Comparison of ENCODE assay signal across 23 mouse cellular contexts in the genomic region with DNA sequence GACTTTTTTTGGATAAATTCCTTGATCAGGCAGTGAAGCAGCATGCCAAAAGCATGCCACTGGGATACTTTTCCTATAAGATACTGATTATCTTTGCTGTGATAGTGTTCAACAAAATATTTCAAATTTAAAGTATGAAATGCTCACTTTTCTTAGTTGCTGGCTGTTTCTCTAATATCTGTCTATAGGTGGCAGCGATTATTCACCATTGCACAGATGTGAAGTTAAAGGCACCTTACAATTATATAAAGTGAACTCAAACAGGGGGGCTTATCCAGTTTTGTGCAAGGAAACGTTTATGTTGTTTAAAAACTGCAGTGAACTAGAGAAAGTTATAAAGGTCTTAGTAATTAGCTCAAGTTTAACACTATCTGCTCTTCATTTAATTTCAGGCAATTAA.
A peak's percentile ranks its signal among the peaks of the same experiment; 100 is the strongest.
DNase-seq lines count a peak whose midpoint lies in the region; ATAC-seq and TF ChIP-seq lines count a peak whose summit lies in the region.
"Had no signal": no experiment of that assay in that cellular context is flagged by ENCODE, and none has a peak within 500 bp of the region (broad histone marks: within the 10 kb centered on the region; RNA-seq: fewer than 3 reads in every experiment).

No protein-coding gene starts in this region.

- TF ChIP-seq POLR2A in limb, embryonic 14.5 days (IDR thresholded peaks at IDR 0.05; ENCODE audit: borderline replicate concordance, extremely low read depth, insufficient read depth, insufficient read length): no peak

- 57% methylated on average over 2 of the region's 2 CpGs for WGBS in hindbrain, embryonic 14.5 days
- WGBS in hindbrain, embryonic 12.5 days: 57% methylated on average over 2 of the region's 2 CpGs
- 44% methylated on average over 2 of the region's 2 CpGs for WGBS in limb, embryonic 14.5 days
- WGBS in limb, embryonic 10.5 days: 68% methylated on average over 2 of the region's 2 CpGs

- no peaks in the 10 kb centered on the region for H3K9me3 ChIP-seq in hindbrain, embryonic 14.5 days (ENCODE audit: control insufficient read depth, low read length)
- no peaks in the 10 kb centered on the region for H3K9me3 ChIP-seq in hindbrain, embryonic 12.5 days (replicated peaks)
- H3K9me3 ChIP-seq in limb, embryonic 14.5 days (ENCODE audit: control insufficient read depth, low read length): no peaks in the 10 kb centered on the region
- no peaks in the 10 kb centered on the region for H3K9me3 ChIP-seq in limb, embryonic 10.5 days (replicated peaks)
- H3K9me3 ChIP-seq: embryonic facial prominence, embryonic 12.5 days; forebrain, embryonic 15.5 days; hindbrain, embryonic 15.5 days; limb, embryonic 13.5 days; liver, embryonic 13.5 days; megakaryocyte, embryonic 14.5 days had no signal

- no peaks in the 10 kb centered on the region for H3K4me1 ChIP-seq in hindbrain, embryonic 14.5 days (replicated peaks; ENCODE audit: control insufficient read depth, insufficient read depth, low read length)
- H3K4me1 ChIP-seq in hindbrain, embryonic 12.5 days: no peaks in the 10 kb centered on the region
- H3K4me1 ChIP-seq in limb, embryonic 14.5 days (ENCODE audit: control insufficient read depth, insufficient read depth, low read length): no peaks in the 10 kb centered on the region
- no peaks in the 10 kb centered on the region for H3K4me1 ChIP-seq in limb, embryonic 10.5 days
- H3K4me1 ChIP-seq: embryonic facial prominence, embryonic 12.5 days; forebrain, embryonic 15.5 days; hindbrain, embryonic 15.5 days; limb, embryonic 13.5 days; liver, embryonic 13.5 days; megakaryocyte, embryonic 14.5 days had no signal

- no peak for ATAC-seq in hindbrain, embryonic 14.5 days (ENCODE audit: low FRiP score)
- no peak for ATAC-seq in hindbrain, embryonic 12.5 days (ENCODE audit: low FRiP score)
- ATAC-seq in limb, embryonic 14.5 days (ENCODE audit: low FRiP score, low read depth): no peak
- ATAC-seq: forebrain, embryonic 15.5 days; intestine, embryonic 16.5 days; midbrain, embryonic 16.5 days had no signal

- DNase-seq in hindbrain, embryonic 14.5 days (ENCODE audit: low spot score): peak; percentile 65
- peak; percentile 19 for DNase-seq in limb, embryonic 14.5 days (ENCODE audit: low spot score)
- DNase-seq in limb, embryonic 10.5 days (ENCODE audit: low spot score): no peak
- DNase-seq in embryo, embryonic 10.5 days (ENCODE audit: low spot score): peak; percentile 28
- peak; percentile 15 for DNase-seq in retina, embryonic 14.5 days (ENCODE audit: low spot score)
- DNase-seq in heart, adult 9 months (ENCODE audit: low spot score in 2 of 2): no peak
- DNase-seq: adrenal gland, adult 2 months; cerebellum, adult 18-20 months; cerebellum, postnatal 25 days; gastrocnemius, postnatal 25 days; heart, adult 2 months; liver, embryonic 13.5 days; lung, adult 2 months; lung, postnatal 36 days had no signal

- H3K4me2 ChIP-seq in hindbrain, embryonic 14.5 days (replicated peaks): no peak overlapping the region
- no peak overlapping the region for H3K4me2 ChIP-seq in hindbrain, embryonic 12.5 days (replicated peaks)
- no peak overlapping the region for H3K4me2 ChIP-seq in limb, embryonic 14.5 days (replicated peaks; ENCODE audit: low read depth, low read length, severe bottlenecking)
- H3K4me2 ChIP-seq: embryonic facial prominence, embryonic 12.5 days; forebrain, embryonic 15.5 days; hindbrain, embryonic 15.5 days; limb, embryonic 13.5 days; liver, embryonic 13.5 days had no signal

- H3K9ac ChIP-seq in hindbrain, embryonic 14.5 days: no peak overlapping the region
- H3K9ac ChIP-seq in hindbrain, embryonic 12.5 days: no peak overlapping the region
- no peak overlapping the region for H3K9ac ChIP-seq in limb, embryonic 14.5 days (ENCODE audit: low read depth, low read length, severe bottlenecking)
- H3K9ac ChIP-seq: embryonic facial prominence, embryonic 12.5 days; forebrain, embryonic 15.5 days; hindbrain, embryonic 15.5 days; limb, embryonic 13.5 days; liver, embryonic 13.5 days had no signal

- H3K4me3 ChIP-seq in hindbrain, embryonic 14.5 days (replicated peaks; ENCODE audit: low read length): no peak overlapping the region
- H3K4me3 ChIP-seq in hindbrain, embryonic 12.5 days: no peak overlapping the region
- no peak overlapping the region for H3K4me3 ChIP-seq in limb, embryonic 14.5 days (replicated peaks; ENCODE audit: low read length)
- H3K4me3 ChIP-seq in limb, embryonic 10.5 days: no peak overlapping the region
- H3K4me3 ChIP-seq: embryonic facial prominence, embryonic 12.5 days; erythroblast, embryonic 14.5 days; forebrain, embryonic 15.5 days; heart, adult 2 months; hindbrain, embryonic 15.5 days; limb, embryonic 13.5 days; liver, embryonic 13.5 days; megakaryocyte, embryonic 14.5 days had no signal

- no peaks in the 10 kb centered on the region for H3K27me3 ChIP-seq in hindbrain, embryonic 14.5 days (ENCODE audit: control insufficient read depth, insufficient read depth, low read length)
- H3K27me3 ChIP-seq in hindbrain, embryonic 12.5 days: no peaks in the 10 kb centered on the region
- no peaks in the 10 kb centered on the region for H3K27me3 ChIP-seq in limb, embryonic 14.5 days (ENCODE audit: control insufficient read depth, insufficient read depth, low read length)
- no peaks in the 10 kb centered on the region for H3K27me3 ChIP-seq in limb, embryonic 10.5 days (ENCODE audit: low read depth, poor library complexity, severe bottlenecking)
- H3K27me3 ChIP-seq: embryonic facial prominence, embryonic 12.5 days; forebrain, embryonic 15.5 days; hindbrain, embryonic 15.5 days; limb, embryonic 13.5 days; liver, embryonic 13.5 days; megakaryocyte, embryonic 14.5 days had no signal

- H3K36me3 ChIP-seq in hindbrain, embryonic 14.5 days (replicated peaks; ENCODE audit: control insufficient read depth, insufficient read depth): no peaks in the 10 kb centered on the region
- no peaks in the 10 kb centered on the region for H3K36me3 ChIP-seq in hindbrain, embryonic 12.5 days
- H3K36me3 ChIP-seq in limb, embryonic 14.5 days (ENCODE audit: control insufficient read depth, insufficient read depth, low read length): no peaks in the 10 kb centered on the region
- no peaks in the 10 kb centered on the region for H3K36me3 ChIP-seq in limb, embryonic 10.5 days
- H3K36me3 ChIP-seq: embryonic facial prominence, embryonic 12.5 days; forebrain, embryonic 15.5 days; hindbrain, embryonic 15.5 days; limb, embryonic 13.5 days; liver, embryonic 13.5 days had no signal

- H3K27ac ChIP-seq in hindbrain, embryonic 14.5 days: no peak overlapping the region
- H3K27ac ChIP-seq in hindbrain, embryonic 12.5 days: no peak overlapping the region
- H3K27ac ChIP-seq in limb, embryonic 14.5 days (replicated peaks; ENCODE audit: low read depth, low read length): no peak overlapping the region
- no peak overlapping the region for H3K27ac ChIP-seq in limb, embryonic 10.5 days
- H3K27ac ChIP-seq: embryonic facial prominence, embryonic 12.5 days; forebrain, embryonic 15.5 days; heart, adult 2 months; hindbrain, embryonic 15.5 days; limb, embryonic 13.5 days; liver, embryonic 13.5 days had no signal

Comparison
In these comparisons a context has a peak if more than half of its experiments do, and no peak if none do; other contexts are left out.
1. DNase-seq: peak in hindbrain, embryonic 14.5 days (single experiment), limb, embryonic 14.5 days (single experiment), embryo, embryonic 10.5 days (single experiment) and retina, embryonic 14.5 days (single experiment); none in limb, embryonic 10.5 days (single experiment) and heart, adult 9 months (0 of 2).